Mouse (Mus musculus) monocyte, adult 5-6 weeks (primary cell): ENCODE results near the gene Olfr1206. TPM values are rescaled to one million over a fixed set of nuclear protein-coding genes. Genes with fewer than 3 reads are reported as not detected.

Source experiments
- ATAC-seq: fragments of 153-309, 156-312 bp; replicated peaks from 2 replicates; pipeline ENCODE4 v1.8.0; 2017; ENCODE audit warnings: mild to moderate bottlenecking; ENCODE audit not compliant: low TSS enrichment, insufficient number of reproducible peaks, severe bottlenecking, poor library complexity, low FRiP score
- total RNA-seq: library from RNA; stranded (forward); fragments of 200-1000, 200-491, 200-594 nt; gene quantifications from 3 replicates; pipeline ENCODE4 v1.2.3, GENCODE M21; 2017

Gene Olfr1206
- not detected in 3 replicates for total RNA-seq

- ATAC-seq, result no peak
Observed at GRCm38 (mm10) chr2:88862931-88863330, at the start of gene Olfr1206. Olfr1206 (plus strand) TSS chr2:88863231.

- ATAC-seq, result no peak
Observed at GRCm38 (mm10) chr2:88814196-88814595, 48.8 kb upstream of the Olfr1206 start, which contains the start of gene Olfr1202. Olfr1202 (plus strand) TSS chr2:88814496.

GRCm38 (mm10) chr2:88829437-88829836 is 33.6 kb upstream of the Olfr1206 start, which contains the start of gene Olfr1205:
Olfr1205 (plus strand) TSS chr2:88829737.
- ATAC-seq, result no peak

GRCm38 (mm10) chr2:88838477-88838876 is 24.6 kb upstream of the Olfr1206 start:
- ATAC-seq, result no peak

- no peak for ATAC-seq
Observed at GRCm38 (mm10) chr2:88848992-88849391, 14.0 kb upstream of the Olfr1206 start, which contains the start of gene Olfr1204. Olfr1204 (plus strand) TSS chr2:88849292.

GRCm38 (mm10) chr2:88902211-88902610 is 39.2 kb downstream of the Olfr1206 start, which contains the start of gene Olfr1208:
Olfr1208 (minus strand) TSS chr2:88902311.
- ATAC-seq, result no peak

- no peak for ATAC-seq
Observed at GRCm38 (mm10) chr2:88915057-88915456, 52.0 kb downstream of the Olfr1206 start, which contains the start of gene Olfr1209. Olfr1209 (minus strand) TSS chr2:88915157.

Other genes with a start within 250 kb of the Olfr1206 start
- gene Olfr1191-ps1, start 222.7 kb upstream of the Olfr1206 start, total RNA-seq, result not detected in 3 replicates
- not detected in 3 replicates for gene Olfr1192-ps1, start 214.7 kb upstream of the Olfr1206 start, total RNA-seq
- gene Olfr1193, start 187.6 kb upstream of the Olfr1206 start, total RNA-seq, result not detected in 3 replicates
- gene Olfr1195, start 174.0 kb upstream of the Olfr1206 start, total RNA-seq, result not detected in 3 replicates
- gene Olfr1196, start 158.6 kb upstream of the Olfr1206 start, total RNA-seq, result not detected in 3 replicates
- not detected in 3 replicates for gene Olfr1197, start 130.9 kb upstream of the Olfr1206 start, total RNA-seq
- not detected in 3 replicates for gene Olfr1198, start 111.9 kb upstream of the Olfr1206 start, total RNA-seq
- gene Olfr1199, start 102.8 kb upstream of the Olfr1206 start, total RNA-seq, result not detected in 3 replicates
- gene Olfr1200, start 92.7 kb upstream of the Olfr1206 start, total RNA-seq, result not detected in 3 replicates
- not detected in 3 replicates for gene Olfr1201, start 70.2 kb upstream of the Olfr1206 start, total RNA-seq
- not detected in 3 replicates for gene Olfr1202, start 48.7 kb upstream of the Olfr1206 start, total RNA-seq
- not detected in 3 replicates for gene Olfr1205, start 33.5 kb upstream of the Olfr1206 start, total RNA-seq
- gene Olfr1204, start 13.9 kb upstream of the Olfr1206 start, total RNA-seq, result not detected in 3 replicates
- gene Olfr1208, start 39.1 kb downstream of the Olfr1206 start, total RNA-seq, result not detected in 3 replicates
- not detected in 3 replicates for gene Olfr1209, start 51.9 kb downstream of the Olfr1206 start, total RNA-seq
- gene Olfr1211, start 74.9 kb downstream of the Olfr1206 start, total RNA-seq, result 0.75 TPM in 1 of 3 replicates, not detected in the others
- not detected in 3 replicates for gene Olfr1212, start 90.7 kb downstream of the Olfr1206 start, total RNA-seq
- not detected in 3 replicates for gene Gm13762, start 117.0 kb downstream of the Olfr1206 start, total RNA-seq
- gene Olfr1214, start 129.4 kb downstream of the Olfr1206 start, total RNA-seq, result not detected in 3 replicates
- not detected in 3 replicates for gene Olfr1215, start 143.7 kb downstream of the Olfr1206 start, total RNA-seq
- not detected in 3 replicates for gene Olfr1216, start 155.1 kb downstream of the Olfr1206 start, total RNA-seq
- not detected in 3 replicates for gene Olfr1217, start 168.8 kb downstream of the Olfr1206 start, total RNA-seq
- gene Olfr1218, start 198.0 kb downstream of the Olfr1206 start, total RNA-seq, result not detected in 3 replicates
- not detected in 3 replicates for gene Olfr1219, start 220.3 kb downstream of the Olfr1206 start, total RNA-seq
- gene Olfr1220, start 243.6 kb downstream of the Olfr1206 start, total RNA-seq, result not detected in 3 replicates